Mouse (Mus musculus) myocyte (in vitro differentiated cells): ENCODE measurements around the gene Hyal3. TPM values are rescaled to one million over a fixed set of nuclear protein-coding genes. Genes with fewer than 3 reads are reported as not detected.

ENCODE experiments used
- H3K27me3 ChIP-seq: one replicate; pipeline ENCODE4 v1.6.1; 2011; ENCODE audit not compliant: control insufficient read depth, insufficient read depth, insufficient read length
- H3K36me3 ChIP-seq: one replicate; pipeline ENCODE4 v1.6.1; 2011; ENCODE audit not compliant: control insufficient read depth, insufficient read depth
- H3K4me2 ChIP-seq: one replicate; pipeline ENCODE4 v1.6.1; 2011; ENCODE audit warnings: low read depth, control low read depth
- H3K4me3 ChIP-seq: one replicate; pipeline ENCODE4 v1.5.1; 2011; ENCODE audit warnings: mild to moderate bottlenecking, control low read depth, moderate library complexity
- H3K79me2 ChIP-seq: one replicate; pipeline ENCODE4 v1.6.1; 2011; ENCODE audit not compliant: control insufficient read depth, insufficient read depth
- H3ac ChIP-seq: one replicate; pipeline ENCODE4 v1.6.1; 2011; ENCODE audit not compliant: control insufficient read depth, insufficient read length
- CEBPB ChIP-seq: IDR thresholded peaks from 2 replicates; pipeline ENCODE4 v1.6.1; 2011; ENCODE audit warnings: mild to moderate bottlenecking, moderate library complexity; ENCODE audit not compliant: poor library complexity, insufficient read depth, severe bottlenecking
- E2F4 ChIP-seq: IDR thresholded peaks from one replicate; pipeline ENCODE4 v1.6.1; 2011; ENCODE audit warnings: mild to moderate bottlenecking, control low read depth, moderate library complexity; ENCODE audit not compliant: insufficient read depth
- MAX ChIP-seq: IDR thresholded peaks from one replicate; pipeline ENCODE4 v1.6.1; 2011; ENCODE audit warnings: low read depth, mild to moderate bottlenecking, control low read depth
- MYOD1 ChIP-seq, 3 experiments: IDR thresholded peaks; one replicate each; pipeline ENCODE4 v1.6.1; 2011; ENCODE audit warnings: control low read depth in 2 of 3, low read depth in 2 of 3, mild to moderate bottlenecking in 2 of 3, moderate library complexity in 1 of 3; ENCODE audit not compliant: insufficient read length in 2 of 3, control insufficient read depth in 1 of 3
- MYOG ChIP-seq, 3 experiments: IDR thresholded peaks; one replicate each; pipeline ENCODE4 v1.6.1; 2011; ENCODE audit warnings: control low read depth in 2 of 3, low read depth in 2 of 3, mild to moderate bottlenecking in 2 of 3; ENCODE audit not compliant: insufficient read length in 2 of 3, control insufficient read depth in 1 of 3, insufficient read depth in 1 of 3
- POLR2A ChIP-seq: IDR thresholded peaks from one replicate; pipeline ENCODE4 v1.6.1; 2011; ENCODE audit warnings: low read depth, mild to moderate bottlenecking, control low read depth, moderate library complexity; ENCODE audit not compliant: insufficient read length
- POLR2AphosphoS2 ChIP-seq: IDR thresholded peaks from one replicate; pipeline ENCODE4 v1.6.1; 2011; ENCODE audit warnings: low read depth, control low read depth; ENCODE audit not compliant: insufficient read length
- REST ChIP-seq: IDR thresholded peaks from one replicate; pipeline ENCODE4 v1.6.1; 2011; ENCODE audit warnings: mild to moderate bottlenecking, control low read depth, moderate library complexity; ENCODE audit not compliant: insufficient read depth, insufficient read length
- SRF ChIP-seq: IDR thresholded peaks from one replicate; pipeline ENCODE4 v1.6.1; 2011; ENCODE audit warnings: low read depth; ENCODE audit not compliant: control insufficient read depth, insufficient read length
- TCF12 ChIP-seq: IDR thresholded peaks from one replicate; pipeline ENCODE4 v1.6.1; 2011; ENCODE audit warnings: mild to moderate bottlenecking, control low read depth; ENCODE audit not compliant: poor library complexity, insufficient read depth, severe bottlenecking
- TCF3 ChIP-seq: IDR thresholded peaks from one replicate; pipeline ENCODE4 v1.6.1; 2011; ENCODE audit warnings: low read depth, control low read depth; ENCODE audit not compliant: insufficient read length
- USF1 ChIP-seq: IDR thresholded peaks from one replicate; pipeline ENCODE4 v1.6.1; 2011; ENCODE audit warnings: low read depth, mild to moderate bottlenecking, control low read depth, moderate library complexity
- polyA plus RNA-seq: library from polyadenylated mRNA; unstranded; fragments of >200 nt; fragmentation: generic; extraction: Trizol; gene quantifications from one replicate; pipeline ENCODE4 v1.2.1, GENCODE M21; 2012; ENCODE audit warnings: missing spikeins

Hyal3 gene
- polyA plus RNA-seq, 1 experiment = 0.43 TPM

GRCm38 (mm10) chr9:107552690-107553393 is 27.8 kb upstream of the Hyal3 start:
- no peak overlapping the region for H3ac ChIP-seq
- peaks cover 8% of the 10 kb centered on the region for H3K36me3 ChIP-seq
- peaks cover 44% of the 10 kb centered on the region for H3K79me2 ChIP-seq
- H3K4me3 ChIP-seq = peak overlapping the region; percentile 96
- TF ChIP-seq POLR2A (no peak), TCF12 (no peak), MYOD1 (IDR thresholded peaks at IDR 0.05; ENCODE audit: control insufficient read depth in 1 of 3, insufficient read length in 2 of 3, low read depth in 2 of 3) (no peak), MYOG (IDR thresholded peaks at IDR 0.05; ENCODE audit: control insufficient read depth in 1 of 3, insufficient read depth in 1 of 3, insufficient read length in 2 of 3, low read depth in 2 of 3) (no peak), SRF (no peak), MAX (no peak), CEBPB (no peak), TCF3 (no peak), USF1 (no peak), POLR2AphosphoS2 (no peak), E2F4 (no peak), REST (no peak)
- peak overlapping the region; percentile 85 for H3K4me2 ChIP-seq
- no peaks in the 10 kb centered on the region for H3K27me3 ChIP-seq

- H3K4me3 ChIP-seq = peak overlapping the region; percentile 96
- peak overlapping the region; percentile 96 for H3ac ChIP-seq
- peaks cover 52% of the 10 kb centered on the region for H3K79me2 ChIP-seq
- peak overlapping the region; percentile 85 for H3K4me2 ChIP-seq
- peaks cover 17% of the 10 kb centered on the region for H3K36me3 ChIP-seq
- no peaks in the 10 kb centered on the region for H3K27me3 ChIP-seq
- no peak for TF ChIP-seq TCF3
- no peak for TF ChIP-seq POLR2AphosphoS2
- TF ChIP-seq CEBPB = no peak
- TF ChIP-seq MYOG (IDR thresholded peaks at IDR 0.05; ENCODE audit: control insufficient read depth in 1 of 3, insufficient read depth in 1 of 3, insufficient read length in 2 of 3, low read depth in 2 of 3) = no peak
- TF ChIP-seq E2F4 = no peak
- TF ChIP-seq MAX = no peak
- TF ChIP-seq TCF12 = no peak
- no peak for TF ChIP-seq SRF
- TF ChIP-seq REST = no peak
- no peak for TF ChIP-seq USF1
- TF ChIP-seq MYOD1 (IDR thresholded peaks at IDR 0.05; ENCODE audit: control insufficient read depth in 1 of 3, insufficient read length in 2 of 3, low read depth in 2 of 3) = no peak
- TF ChIP-seq POLR2A = no peak
These were observed 26.9 kb upstream of the Hyal3 start for GRCm38 (mm10) chr9:107553541-107554318.

- Histone ChIP-seq H3ac (peak overlapping the region; percentile 96), H3K27me3 (no peaks in the 10 kb centered on the region), H3K4me2 (peak overlapping the region; percentile 85), H3K79me2 (peaks cover 52% of the 10 kb centered on the region), H3K4me3 (peak overlapping the region; percentile 96), H3K36me3 (peaks cover 24% of the 10 kb centered on the region)
- no peak for TF ChIP-seq MAX
- peak; percentile 93 for TF ChIP-seq POLR2AphosphoS2
- TF ChIP-seq MYOD1 (IDR thresholded peaks at IDR 0.05; ENCODE audit: control insufficient read depth in 1 of 3, insufficient read length in 2 of 3, low read depth in 2 of 3) = peak in 1 of 3 experiments; percentile 2
- no peak for TF ChIP-seq TCF3
- TF ChIP-seq TCF12 = no peak
- TF ChIP-seq CEBPB = no peak
- TF ChIP-seq POLR2A = peak; percentile 86
- TF ChIP-seq MYOG (IDR thresholded peaks at IDR 0.05; ENCODE audit: control insufficient read depth in 1 of 3, insufficient read depth in 1 of 3, insufficient read length in 2 of 3, low read depth in 2 of 3) = peak in 1 of 3 experiments; percentile 1
These were observed 26.2 kb upstream of the Hyal3 start for GRCm38 (mm10) chr9:107554319-107554825.

GRCm38 (mm10) chr9:107555031-107555457 is 25.6 kb upstream of the Hyal3 start:
- TF ChIP-seq POLR2AphosphoS2 (peak; percentile 71), CEBPB (no peak), POLR2A (peak; percentile 33)

More at GRCm38 (mm10) chr9:107555031-107555457, 25.6 kb upstream of the Hyal3 start:
- Histone ChIP-seq H3ac (peak overlapping the region; percentile 96), H3K36me3 (peaks cover 30% of the 10 kb centered on the region), H3K4me3 (peak overlapping the region; percentile 96), H3K79me2 (peaks cover 52% of the 10 kb centered on the region), H3K27me3 (no peaks in the 10 kb centered on the region), H3K4me2 (peak overlapping the region; percentile 48)
